ENCODE assay signal across 9 mouse cellular contexts in genomic region chr4:140962207-140962909, GRCm38 (mm10). TPM values are rescaled to one million over a fixed set of nuclear protein-coding genes. Genes with fewer than 3 reads are reported as not detected.
DNase-seq lines count a peak whose midpoint lies in the region; ATAC-seq and TF ChIP-seq lines count a peak whose summit lies in the region.
"Had no signal": no experiment of that assay in that cellular context is flagged by ENCODE, and none has a peak within 500 bp of the region (broad histone marks: within the 10 kb centered on the region; RNA-seq: fewer than 3 reads in every experiment).

No protein-coding gene starts in this region.

- no peak for TF ChIP-seq RAD21 in CH12.LX (IDR thresholded peaks at IDR 0.05; ENCODE audit: low read depth, low read length)

- peak overlapping the region; percentile 85 for H3K4me3 ChIP-seq in erythroblast, embryonic 14.5 days (replicated peaks)
- peak overlapping the region; percentile 90 to 95 (median 92) for H3K4me3 ChIP-seq in CH12.LX (replicated peaks in 1 of 3; ENCODE audit: low read depth in 2 of 3, low read length in 2 of 3, poor library complexity in 1 of 3)
- peak overlapping the region; percentile 84 for H3K4me3 ChIP-seq in hindbrain, embryonic 11.5 days (ENCODE audit: low read depth, low read length)
- peak overlapping the region; percentile 94 for H3K4me3 ChIP-seq in liver, embryonic 13.5 days (replicated peaks)

- no peak for DNase-seq in CH12.LX (ENCODE audit: extremely low read depth)
- DNase-seq in hindbrain, embryonic 11.5 days (ENCODE audit: low spot score): no peak
- no peak for DNase-seq in liver, embryonic 13.5 days
- no peak for DNase-seq in right cerebral cortex, postnatal 4 days
- no peak for DNase-seq in cerebellum, adult 8-10 months
- DNase-seq in c-Kit-positive CD71-positive TER-119-positive erythroid progenitor cells, embryonic 14.5 days (ENCODE audit: low spot score): no peak
- DNase-seq: left cerebral cortex, postnatal 4 days had no signal

- peak overlapping the region; percentile 94 for H3K9ac ChIP-seq in CH12.LX (ENCODE audit: insufficient read depth, low read depth)
- H3K9ac ChIP-seq in hindbrain, embryonic 11.5 days (ENCODE audit: low read depth, low read length): peak overlapping the region; percentile 78
- peak overlapping the region; percentile 90 for H3K9ac ChIP-seq in liver, embryonic 13.5 days

- peaks cover 47% of the 10 kb centered on the region for H3K4me1 ChIP-seq in erythroblast, embryonic 14.5 days (ENCODE audit: control insufficient read depth)
- H3K4me1 ChIP-seq in CH12.LX (ENCODE audit: control insufficient read depth in 1 of 2, insufficient read depth in 2 of 2): peaks cover 14 to 44% of the 10 kb centered on the region in 2 experiments
- H3K4me1 ChIP-seq in hindbrain, embryonic 11.5 days (replicated peaks; ENCODE audit: control insufficient read depth, insufficient read depth, low read length): peaks cover 2% of the 10 kb centered on the region
- peaks cover 60% of the 10 kb centered on the region for H3K4me1 ChIP-seq in liver, embryonic 13.5 days (replicated peaks)

- TF ChIP-seq EP300 in CH12.LX (IDR thresholded peaks at IDR 0.05; ENCODE audit: low read length): no peak

- peak overlapping the region; percentile 73 for H3K4me2 ChIP-seq in CH12.LX (ENCODE audit: insufficient read depth, low read depth, poor library complexity, severe bottlenecking)
- H3K4me2 ChIP-seq in hindbrain, embryonic 11.5 days (replicated peaks; ENCODE audit: low read depth, low read length): peak overlapping the region; percentile 79
- H3K4me2 ChIP-seq in liver, embryonic 13.5 days: peak overlapping the region; percentile 89

- in situ Hi-C loops in CH12.LX (cut with MboI; ENCODE audit: low pct_ligation_motif_present, low pct_unique_long_range_greater_than_20kb, low sequenced_read_pairs): no loop called here

- peaks cover 4% of the 10 kb centered on the region for H3K27me3 ChIP-seq in erythroblast, embryonic 14.5 days (ENCODE audit: control insufficient read depth)
- peaks cover 17% of the 10 kb centered on the region for H3K27me3 ChIP-seq in CH12.LX (replicated peaks)
- no peaks in the 10 kb centered on the region; the same call in 1 of the 2 replicates for H3K27me3 ChIP-seq in hindbrain, embryonic 11.5 days (ENCODE audit: control insufficient read depth, insufficient read depth, low read length)
- peaks cover 7% of the 10 kb centered on the region for H3K27me3 ChIP-seq in liver, embryonic 13.5 days

- H3K36me3 ChIP-seq in erythroblast, embryonic 14.5 days (ENCODE audit: control insufficient read depth): peaks cover 18% of the 10 kb centered on the region
- H3K36me3 ChIP-seq in CH12.LX (replicated peaks in 1 of 2; ENCODE audit: control insufficient read depth in 1 of 2, insufficient read depth in 1 of 2, low read length in 1 of 2): peaks cover 0 to 31% of the 10 kb centered on the region in 2 experiments
- no peaks in the 10 kb centered on the region for H3K36me3 ChIP-seq in hindbrain, embryonic 11.5 days (ENCODE audit: control insufficient read depth, insufficient read depth, low read length)
- peaks cover 14% of the 10 kb centered on the region for H3K36me3 ChIP-seq in liver, embryonic 13.5 days

- no peak for TF ChIP-seq POLR2A in CH12.LX (IDR thresholded peaks at IDR 0.05; ENCODE audit: low read depth, low read length)

- dilution Hi-C loops in CH12.LX (cut with MboI; ENCODE audit: extremely low pct_ligation_motif_present, extremely low pct_unique_long_range_greater_than_20kb, low sequenced_read_pairs): no loop called here

- WGBS in hindbrain, embryonic 11.5 days: 80% methylated on average over 8 of the region's 8 CpGs
- 36% methylated on average over 8 of the region's 8 CpGs for WGBS in liver, embryonic 13.5 days (ENCODE audit: insufficient replicate concordance)

- no peak for TF ChIP-seq CTCF in CH12.LX (conservative IDR thresholded peaks at IDR 0.05 in 1 of 2, IDR thresholded peaks at IDR 0.05 in 1 of 2; ENCODE audit: low read depth in 2 of 2, low read length in 2 of 2)

- H3K79me2 ChIP-seq in CH12.LX (replicated peaks; ENCODE audit: control insufficient read depth, extremely low read depth, insufficient read depth, poor library complexity, severe bottlenecking): peaks cover 16% of the 10 kb centered on the region

- no peak for ATAC-seq in erythroblast, adult 5-6 weeks (replicated peaks; ENCODE audit: low FRiP score, poor library complexity, severe bottlenecking)
- no peak for ATAC-seq in hindbrain, embryonic 11.5 days (ENCODE audit: low FRiP score)
- ATAC-seq in liver, embryonic 13.5 days (ENCODE audit: low read depth): no peak

- no peak overlapping the region for H3K27ac ChIP-seq in CH12.LX (ENCODE audit: insufficient read depth, low read depth)
- H3K27ac ChIP-seq in hindbrain, embryonic 11.5 days (ENCODE audit: low read depth, low read length): no peak overlapping the region
- peak overlapping the region; percentile 84 for H3K27ac ChIP-seq in liver, embryonic 13.5 days

- no peaks in the 10 kb centered on the region for H3K9me3 ChIP-seq in erythroblast, embryonic 14.5 days (ENCODE audit: control insufficient read depth, low read length)
- H3K9me3 ChIP-seq in CH12.LX (replicated peaks; ENCODE audit: low read length): no peaks in the 10 kb centered on the region
- H3K9me3 ChIP-seq in hindbrain, embryonic 11.5 days (ENCODE audit: control insufficient read depth, low read length): no peaks in the 10 kb centered on the region
- H3K9me3 ChIP-seq in liver, embryonic 13.5 days (replicated peaks): no peaks in the 10 kb centered on the region

TF ChIP-seq in CH12.LX, 34 proteins besides CTCF, POLR2A, EP300 and RAD21:
- TF ChIP-seq IRF4 (IDR thresholded peaks at IDR 0.05; ENCODE audit: low read depth, low read length) (no peak), MAX (IDR thresholded peaks at IDR 0.05; ENCODE audit: low read length) (no peak), TBP (conservative IDR thresholded peaks at IDR 0.05; ENCODE audit: low read depth, low read length) (no peak), NRF1 (IDR thresholded peaks at IDR 0.05; ENCODE audit: low read depth, low read length) (no peak), USF1 (IDR thresholded peaks at IDR 0.05; ENCODE audit: low read depth, low read length) (no peak), SMC3 (IDR thresholded peaks at IDR 0.05; ENCODE audit: low read depth, low read length) (no peak), JUN (IDR thresholded peaks at IDR 0.05; ENCODE audit: insufficient read depth, low read depth, low read length) (no peak), POLR2AphosphoS2 (IDR thresholded peaks at IDR 0.05; ENCODE audit: low read depth, low read length) (no peak), ZNF384 (IDR thresholded peaks at IDR 0.05; ENCODE audit: low read depth, low read length) (no peak), E2F4 (IDR thresholded peaks at IDR 0.05; ENCODE audit: insufficient replicate concordance, low read depth, low read length) (no peak), SIN3A (IDR thresholded peaks at IDR 0.05; ENCODE audit: low read length) (no peak), PAX5 (IDR thresholded peaks at IDR 0.05; ENCODE audit: low read length) (no peak)

RNA-seq across cellular contexts. Expression of gene Sdhb, which starts 1.4 kb away (rescaled TPM):
- 9.3 and 10.1 TPM in 2 replicates for polyA plus RNA-seq in erythroblast, embryonic 14.5 days (2012)
- total RNA-seq in erythroblast, adult 5-6 weeks (2015; ENCODE audit: low replicate concordance): 46.7 and 50.4 TPM in 2 replicates
- total RNA-seq in erythroblast, adult 5-6 weeks (2017; ENCODE audit: low replicate concordance): 20.5 and 34.4 TPM in 2 replicates
- total RNA-seq in CH12.LX (2012; rRNA removed): 184 and 188 TPM in 2 replicates
- 178 and 190 TPM in 2 replicates for total RNA-seq in CH12.LX (2014; rRNA removed)
- polyA plus RNA-seq in CH12.LX (2012; ENCODE audit: insufficient read length, low read depth): 156 and 162 TPM in 2 replicates
- 413 and 428 TPM in 2 replicates for polyA plus RNA-seq in hindbrain, embryonic 11.5 days (2014; fragmentation: Nextera tagmentation; extraction: Ambion mirVana)
- polyA plus RNA-seq in liver, embryonic 13.5 days (2015; fragmentation: Nextera tagmentation; extraction: Ambion mirVana): 242 TPM in 2 replicates

RNA-seq across cellular contexts. Expression of gene Atp13a2, which starts 24.3 kb away (rescaled TPM):
- polyA plus RNA-seq in erythroblast, embryonic 14.5 days (2012): 1.1 and 1.5 TPM in 2 replicates
- total RNA-seq in erythroblast, adult 5-6 weeks (2015; ENCODE audit: low replicate concordance): 6.7 and 10.0 TPM in 2 replicates
- 4.9 and 5.9 TPM in 2 replicates for total RNA-seq in erythroblast, adult 5-6 weeks (2017; ENCODE audit: low replicate concordance)
- total RNA-seq in CH12.LX (2012; rRNA removed): 47.6 and 48.5 TPM in 2 replicates
- total RNA-seq in CH12.LX (2014; rRNA removed): 22.2 and 24.8 TPM in 2 replicates
- polyA plus RNA-seq in CH12.LX (2012; ENCODE audit: insufficient read length, low read depth): 44.2 and 54.7 TPM in 2 replicates
- 34.9 and 39.8 TPM in 2 replicates for polyA plus RNA-seq in hindbrain, embryonic 11.5 days (2014; fragmentation: Nextera tagmentation; extraction: Ambion mirVana)
- polyA plus RNA-seq in liver, embryonic 13.5 days (2015; fragmentation: Nextera tagmentation; extraction: Ambion mirVana): 15.6 and 16.1 TPM in 2 replicates

RNA-seq across cellular contexts. Expression of gene Mfap2, which starts 47.9 kb away (rescaled TPM):
- polyA plus RNA-seq in erythroblast, embryonic 14.5 days (2012): 0.08 and 0.12 TPM in 2 replicates
- total RNA-seq in erythroblast, adult 5-6 weeks (2015; ENCODE audit: low replicate concordance): not detected in 2 replicates
- not detected in 2 replicates for total RNA-seq in erythroblast, adult 5-6 weeks (2017; ENCODE audit: low replicate concordance)
- not detected in 2 replicates for total RNA-seq in CH12.LX (2012; rRNA removed)
- total RNA-seq in CH12.LX (2014; rRNA removed): not detected in 2 replicates
- polyA plus RNA-seq in CH12.LX (2012; ENCODE audit: insufficient read length, low read depth): not detected in 2 replicates
- 266 and 286 TPM in 2 replicates for polyA plus RNA-seq in hindbrain, embryonic 11.5 days (2014; fragmentation: Nextera tagmentation; extraction: Ambion mirVana)
- polyA plus RNA-seq in liver, embryonic 13.5 days (2015; fragmentation: Nextera tagmentation; extraction: Ambion mirVana): 21.8 and 22.5 TPM in 2 replicates

RNA-seq across cellular contexts. Expression of gene Padi2, which starts 56.2 kb away (rescaled TPM):
- 2.4 and 2.6 TPM in 2 replicates for polyA plus RNA-seq in erythroblast, embryonic 14.5 days (2012)
- 5.4 and 7.1 TPM in 2 replicates for total RNA-seq in erythroblast, adult 5-6 weeks (2015; ENCODE audit: low replicate concordance)
- 5.0 and 5.1 TPM in 2 replicates for total RNA-seq in erythroblast, adult 5-6 weeks (2017; ENCODE audit: low replicate concordance)
- total RNA-seq in CH12.LX (2012; rRNA removed) (0.04 TPM in 1 of 2 replicates, not detected in the other), CH12.LX (2014; rRNA removed) (0.04 TPM in 1 of 2 replicates, not detected in the other)
- polyA plus RNA-seq in CH12.LX (2012; ENCODE audit: insufficient read length, low read depth): not detected in 2 replicates
- 1.2 and 2.4 TPM in 2 replicates for polyA plus RNA-seq in hindbrain, embryonic 11.5 days (2014; fragmentation: Nextera tagmentation; extraction: Ambion mirVana)
- 1.9 and 2.4 TPM in 2 replicates for polyA plus RNA-seq in liver, embryonic 13.5 days (2015; fragmentation: Nextera tagmentation; extraction: Ambion mirVana)

Comparison
In these comparisons a context has a peak if more than half of its experiments do, and no peak if none do; other contexts are left out.
1. RNA of gene Sdhb, which starts 1.4 kb away (polyA plus RNA-seq): 413 to 428 TPM in hindbrain, embryonic 11.5 days, 242 TPM in liver, embryonic 13.5 days and 156 to 162 TPM in CH12.LX; 9.3 to 10.1 TPM in erythroblast, embryonic 14.5 days; every median in the first group is over 10 times any median in the second.
2. RNA of gene Mfap2, which starts 47.9 kb away (polyA plus RNA-seq): 266 to 286 TPM in hindbrain, embryonic 11.5 days and 21.8 to 22.5 TPM in liver, embryonic 13.5 days; 0.08 to 0.12 TPM in erythroblast, embryonic 14.5 days and not detected in CH12.LX; every median in the first group is over 10 times any median in the second.
3. Peak in every context shown above with its lines, with median percentiles within 50 percentile points of each other: H3K4me3 ChIP-seq, H3K4me2 ChIP-seq and H3K9ac ChIP-seq.